Mouse (Mus musculus): Measurements from ENCODE around the gene Chchd6. TPM values are rescaled to one million over a fixed set of nuclear protein-coding genes. Genes with fewer than 3 reads are reported as not detected.

Gene Chchd6
- polyA plus RNA-seq, 1 experiment from 2014 or later = 176 TPM

GRCm38 (mm10) chr6:89397919-89398318 is 197.5 kb downstream of the Chchd6 start:
- no peak overlapping the region for H3K9ac ChIP-seq
- H3K9me3 ChIP-seq (ENCODE audit: control insufficient read depth, low read length) = no peaks in the 10 kb centered on the region
- no peaks in the 10 kb centered on the region for H3K27me3 ChIP-seq (ENCODE audit: control insufficient read depth, insufficient read depth, low read length)
- ATAC-seq (ENCODE audit: low FRiP score) (no peak), DNase-seq (ENCODE audit: low spot score) (no peak)
- H3K36me3 ChIP-seq (replicated peaks; ENCODE audit: control insufficient read depth, insufficient read depth) = no peaks in the 10 kb centered on the region
- H3K4me3 ChIP-seq (replicated peaks; ENCODE audit: low read length) = no peak overlapping the region
- no peak overlapping the region for H3K4me2 ChIP-seq (replicated peaks)
- H3K27ac ChIP-seq = no peak overlapping the region
- 87% methylated on average over 4 of the region's 4 CpGs for WGBS
- peaks cover 6% of the 10 kb centered on the region; the same call in 1 of the 2 replicates for H3K4me1 ChIP-seq (replicated peaks; ENCODE audit: control insufficient read depth, insufficient read depth, low read length)

- Histone ChIP-seq H3K4me2 (replicated peaks) (no peak overlapping the region), H3K27me3 (ENCODE audit: control insufficient read depth, insufficient read depth, low read length) (no peaks in the 10 kb centered on the region), H3K27ac (no peak overlapping the region), H3K4me3 (replicated peaks; ENCODE audit: low read length) (no peak overlapping the region), H3K9ac (no peak overlapping the region), H3K36me3 (replicated peaks; ENCODE audit: control insufficient read depth, insufficient read depth) (no peaks in the 10 kb centered on the region), H3K9me3 (ENCODE audit: control insufficient read depth, low read length) (no peaks in the 10 kb centered on the region), H3K4me1 (replicated peaks; ENCODE audit: control insufficient read depth, insufficient read depth, low read length) (0 out of 2 replicates have a peak, but pooled peaks cover 4% of the 10 kb centered on the region)
- DNase-seq (ENCODE audit: low spot score) (no peak), ATAC-seq (ENCODE audit: low FRiP score) (no peak)
- WGBS = 93% methylated on average over 2 of the region's 2 CpGs
Observed at GRCm38 (mm10) chr6:89393820-89394219, 201.6 kb downstream of the Chchd6 start.

DNA sequence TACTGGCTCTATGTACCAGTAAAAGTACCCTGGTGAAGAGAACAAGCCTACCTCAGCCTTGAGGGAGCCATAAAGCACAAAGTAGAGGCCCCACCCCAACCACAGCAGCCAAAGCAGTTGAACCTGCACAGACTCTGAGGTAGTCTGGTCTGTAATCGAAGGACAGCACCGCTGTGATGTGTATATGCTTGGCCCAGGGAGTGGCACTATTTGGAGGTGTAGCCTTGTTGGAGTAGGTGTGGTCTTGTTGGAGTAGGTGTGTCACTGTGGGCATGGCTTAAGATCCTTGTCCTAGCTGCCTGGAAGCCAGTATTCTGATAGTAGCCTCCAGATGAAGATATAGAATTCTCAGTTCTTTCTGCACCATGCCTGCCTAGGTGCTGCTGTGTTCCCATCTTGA is 203.2 kb downstream of the Chchd6 start:
- Histone ChIP-seq H3K27me3 (ENCODE audit: control insufficient read depth, insufficient read depth, low read length) (no peaks in the 10 kb centered on the region), H3K36me3 (replicated peaks; ENCODE audit: control insufficient read depth, insufficient read depth) (no peaks in the 10 kb centered on the region), H3K4me3 (replicated peaks; ENCODE audit: low read length) (no peak overlapping the region), H3K4me1 (replicated peaks; ENCODE audit: control insufficient read depth, insufficient read depth, low read length) (0 out of 2 replicates have a peak, but pooled peaks cover 4% of the 10 kb centered on the region), H3K4me2 (replicated peaks) (no peak overlapping the region), H3K27ac (no peak overlapping the region), H3K9me3 (ENCODE audit: control insufficient read depth, low read length) (no peaks in the 10 kb centered on the region), H3K9ac (no peak overlapping the region)
- DNase-seq (ENCODE audit: low spot score) = no peak
- WGBS = 98% methylated on average over 2 of the region's 2 CpGs
- no peak for ATAC-seq (ENCODE audit: low FRiP score)

DNA sequence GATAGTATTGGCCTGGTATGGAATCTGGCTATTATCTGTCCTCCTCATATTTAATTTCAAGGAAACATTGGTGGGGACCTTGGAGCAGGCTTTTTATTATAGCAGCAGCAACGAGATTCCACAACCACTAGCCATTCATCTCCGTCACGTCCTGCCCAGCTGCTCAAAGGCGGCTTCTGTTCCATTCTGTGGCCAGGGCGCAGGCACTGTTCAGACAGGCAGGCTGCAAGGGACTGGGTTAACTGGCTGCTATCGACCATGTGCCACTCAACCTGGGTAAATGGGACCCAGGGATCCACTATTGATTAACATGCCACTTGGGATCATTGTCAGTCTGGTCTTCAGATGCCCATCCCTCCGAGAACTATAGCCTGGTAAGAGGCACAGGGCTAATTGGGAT is 205.7 kb downstream of the Chchd6 start:
- DNase-seq (ENCODE audit: low spot score) (no peak), ATAC-seq (ENCODE audit: low FRiP score) (no peak)
- no peaks in the 10 kb centered on the region for H3K9me3 ChIP-seq (ENCODE audit: control insufficient read depth, low read length)
- no peak overlapping the region for H3K4me3 ChIP-seq (replicated peaks; ENCODE audit: low read length)
- H3K9ac ChIP-seq = no peak overlapping the region
- no peak overlapping the region for H3K4me2 ChIP-seq (replicated peaks)
- no peaks in the 10 kb centered on the region for H3K36me3 ChIP-seq (replicated peaks; ENCODE audit: control insufficient read depth, insufficient read depth)
- 0 out of 2 replicates have a peak, but pooled peaks cover 4% of the 10 kb centered on the region for H3K4me1 ChIP-seq (replicated peaks; ENCODE audit: control insufficient read depth, insufficient read depth, low read length)
- 50% methylated on average over 7 of the region's 7 CpGs for WGBS
- H3K27ac ChIP-seq = no peak overlapping the region
- H3K27me3 ChIP-seq (ENCODE audit: control insufficient read depth, insufficient read depth, low read length) = no peaks in the 10 kb centered on the region

- Histone ChIP-seq H3K36me3 (replicated peaks; ENCODE audit: control insufficient read depth, insufficient read depth) (no peaks in the 10 kb centered on the region), H3K4me3 (replicated peaks; ENCODE audit: low read length) (no peak overlapping the region), H3K4me1 (replicated peaks; ENCODE audit: control insufficient read depth, insufficient read depth, low read length) (0 out of 2 replicates have a peak, but pooled peaks cover 4% of the 10 kb centered on the region), H3K27me3 (ENCODE audit: control insufficient read depth, insufficient read depth, low read length) (no peaks in the 10 kb centered on the region), H3K27ac (no peak overlapping the region), H3K9ac (no peak overlapping the region), H3K4me2 (replicated peaks) (no peak overlapping the region), H3K9me3 (ENCODE audit: control insufficient read depth, low read length) (no peaks in the 10 kb centered on the region)
- 91% methylated on average over 1 of the region's 1 CpGs for WGBS
- ATAC-seq (ENCODE audit: low FRiP score) (no peak), DNase-seq (ENCODE audit: low spot score) (no peak)
Observed at GRCm38 (mm10) chr6:89386956-89387355, 208.5 kb downstream of the Chchd6 start.

DNA sequence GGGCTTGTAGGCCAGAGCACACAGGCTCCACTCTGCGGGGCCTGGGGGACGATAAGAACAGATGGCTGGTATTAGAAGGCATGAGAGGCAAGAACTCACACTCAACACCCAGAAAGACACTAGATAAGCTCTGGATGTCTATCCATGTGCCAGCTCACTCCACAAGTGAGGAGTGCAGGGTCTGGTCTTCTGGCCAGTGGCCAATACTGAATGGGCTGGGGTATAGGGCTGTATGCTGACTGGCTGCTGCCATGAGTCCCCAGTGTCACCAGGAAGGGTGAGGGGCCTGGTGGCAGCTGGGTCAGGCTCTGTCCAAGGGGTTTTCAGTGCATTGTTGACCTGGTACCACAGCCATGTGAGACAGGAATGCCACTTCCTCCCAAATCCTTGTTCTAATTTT is 210.8 kb downstream of the Chchd6 start:
- Histone ChIP-seq H3K36me3 (replicated peaks; ENCODE audit: control insufficient read depth, insufficient read depth) (no peaks in the 10 kb centered on the region), H3K9me3 (ENCODE audit: control insufficient read depth, low read length) (no peaks in the 10 kb centered on the region), H3K4me3 (replicated peaks; ENCODE audit: low read length) (no peak overlapping the region), H3K4me2 (replicated peaks) (no peak overlapping the region), H3K27ac (no peak overlapping the region), H3K27me3 (ENCODE audit: control insufficient read depth, insufficient read depth, low read length) (no peaks in the 10 kb centered on the region), H3K4me1 (replicated peaks; ENCODE audit: control insufficient read depth, insufficient read depth, low read length) (no peaks in the 10 kb centered on the region), H3K9ac (no peak overlapping the region)
- ATAC-seq (ENCODE audit: low FRiP score) (no peak), DNase-seq (ENCODE audit: low spot score) (no peak)
- 85% methylated on average over 2 of the region's 2 CpGs for WGBS

- 14% methylated on average over 5 of the region's 5 CpGs for WGBS
- no peak for ATAC-seq (ENCODE audit: low FRiP score)
- H3K27ac ChIP-seq = no peak overlapping the region
Observed at GRCm38 (mm10) chr6:89381851-89382250, 213.6 kb downstream of the Chchd6 start.

GRCm38 (mm10) chr6:89381172-89381571 is 214.3 kb downstream of the Chchd6 start:
- H3K9me3 ChIP-seq (ENCODE audit: control insufficient read depth, low read length) = no peaks in the 10 kb centered on the region
- no peak overlapping the region for H3K9ac ChIP-seq
- H3K4me1 ChIP-seq (replicated peaks; ENCODE audit: control insufficient read depth, insufficient read depth, low read length) = no peaks in the 10 kb centered on the region
- H3K27ac ChIP-seq = no peak overlapping the region
- no peak overlapping the region for H3K4me3 ChIP-seq (replicated peaks; ENCODE audit: low read length)
- WGBS = 53% methylated on average over 3 of the region's 3 CpGs
- no peak overlapping the region for H3K4me2 ChIP-seq (replicated peaks)
- no peaks in the 10 kb centered on the region for H3K27me3 ChIP-seq (ENCODE audit: control insufficient read depth, insufficient read depth, low read length)
- DNase-seq (ENCODE audit: low spot score) = no peak
- ATAC-seq (ENCODE audit: low FRiP score) = no peak
- H3K36me3 ChIP-seq (replicated peaks; ENCODE audit: control insufficient read depth, insufficient read depth) = no peaks in the 10 kb centered on the region

More at GRCm38 (mm10) chr6:89381851-89382250, 213.6 kb downstream of the Chchd6 start:
- no peak for DNase-seq (ENCODE audit: low spot score)
- Histone ChIP-seq H3K4me2 (replicated peaks) (no peak overlapping the region), H3K4me1 (replicated peaks; ENCODE audit: control insufficient read depth, insufficient read depth, low read length) (no peaks in the 10 kb centered on the region), H3K4me3 (replicated peaks; ENCODE audit: low read length) (no peak overlapping the region), H3K27me3 (ENCODE audit: control insufficient read depth, insufficient read depth, low read length) (no peaks in the 10 kb centered on the region), H3K9ac (no peak overlapping the region), H3K9me3 (ENCODE audit: control insufficient read depth, low read length) (no peaks in the 10 kb centered on the region), H3K36me3 (replicated peaks; ENCODE audit: control insufficient read depth, insufficient read depth) (no peaks in the 10 kb centered on the region)

DNA sequence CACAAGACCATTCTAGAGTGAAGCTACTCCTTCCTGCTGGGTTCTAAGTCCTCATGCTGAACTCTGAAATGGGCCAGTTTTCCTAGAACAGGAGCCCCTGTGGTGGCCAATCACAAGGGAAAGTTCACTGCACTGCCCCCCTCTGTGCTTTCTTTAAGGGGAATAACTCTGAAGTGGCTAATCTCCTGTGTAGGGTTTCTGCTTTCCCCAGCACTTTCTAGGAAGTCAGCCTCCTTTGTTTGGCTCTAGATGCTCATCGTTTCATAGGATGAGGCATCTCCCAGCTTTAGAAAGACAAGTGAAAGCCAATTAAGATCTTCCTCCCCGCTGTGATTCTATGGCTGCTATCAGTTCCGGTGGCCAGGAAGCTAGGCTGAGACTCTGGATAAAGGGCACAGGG is 214.7 kb downstream of the Chchd6 start:
- Histone ChIP-seq H3K4me3 (replicated peaks; ENCODE audit: low read length) (no peak overlapping the region), H3K27ac (no peak overlapping the region), H3K36me3 (replicated peaks; ENCODE audit: control insufficient read depth, insufficient read depth) (no peaks in the 10 kb centered on the region), H3K27me3 (ENCODE audit: control insufficient read depth, insufficient read depth, low read length) (no peaks in the 10 kb centered on the region), H3K9me3 (ENCODE audit: control insufficient read depth, low read length) (no peaks in the 10 kb centered on the region), H3K4me1 (replicated peaks; ENCODE audit: control insufficient read depth, insufficient read depth, low read length) (no peaks in the 10 kb centered on the region), H3K4me2 (replicated peaks) (no peak overlapping the region), H3K9ac (no peak overlapping the region)
- no peak for DNase-seq (ENCODE audit: low spot score)
- no peak for ATAC-seq (ENCODE audit: low FRiP score)
- 37% methylated on average over 3 of the region's 3 CpGs for WGBS

GRCm38 (mm10) chr6:89378264-89378663 is 217.2 kb downstream of the Chchd6 start:
- Histone ChIP-seq H3K9ac (no peak overlapping the region), H3K4me2 (replicated peaks) (no peak overlapping the region), H3K4me3 (replicated peaks; ENCODE audit: low read length) (no peak overlapping the region), H3K4me1 (replicated peaks; ENCODE audit: control insufficient read depth, insufficient read depth, low read length) (no peaks in the 10 kb centered on the region), H3K9me3 (ENCODE audit: control insufficient read depth, low read length) (no peaks in the 10 kb centered on the region), H3K27ac (no peak overlapping the region), H3K36me3 (replicated peaks; ENCODE audit: control insufficient read depth, insufficient read depth) (no peaks in the 10 kb centered on the region), H3K27me3 (ENCODE audit: control insufficient read depth, insufficient read depth, low read length) (no peaks in the 10 kb centered on the region)
- 68% methylated on average over 2 of the region's 2 CpGs for WGBS
- ATAC-seq (ENCODE audit: low FRiP score) (no peak), DNase-seq (ENCODE audit: low spot score) (no peak)

Measured in hindbrain, embryonic 14.5 days (tissue).